Mouse (Mus musculus) liver, embryonic 14.5 days (tissue): Measurements from ENCODE around the gene Hcn3. TPM values are rescaled to one million over a fixed set of nuclear protein-coding genes. Genes with fewer than 3 reads are reported as not detected.

Experiments
- ATAC-seq: fragments of 200-750 bp; cut with Nextera tagmentation; 2 replicates; pipeline ENCODE4 v1.8.0; 2017; ENCODE audit warnings: moderate number of reproducible peaks, mild to moderate bottlenecking, moderate library complexity; ENCODE audit not compliant: insufficient read depth
- DNase-seq, 3 experiments: peaks; one replicate each; pipeline ENCODE4 v3.0.0-alpha.2; 2012 to 2013; ENCODE audit warnings: low read depth in 3 of 3, low spot score in 3 of 3
- H3K27ac ChIP-seq: fragments of 300-500 bp; sonication (generic); 2 replicates; pipeline ENCODE4 v1.5.1; 2014; ENCODE audit warnings: moderate library complexity, mild to moderate bottlenecking, control low read depth, inconsistent platforms
- H3K27me3 ChIP-seq: fragments of 300-500 bp; sonication (generic); 2 replicates; pipeline ENCODE4 v1.6.1; 2014; ENCODE audit warnings: mild to moderate bottlenecking, low read length, moderate library complexity; ENCODE audit not compliant: control insufficient read depth, insufficient read depth
- H3K36me3 ChIP-seq: fragments of 300-500 bp; sonication (generic); replicated peaks from 2 replicates; pipeline ENCODE4 v1.6.1; 2014; ENCODE audit warnings: low read depth; ENCODE audit not compliant: control insufficient read depth, insufficient read depth
- H3K4me1 ChIP-seq, 2 experiments: fragments of 200-500 bp in 1 of 2; fragments of 300-500 bp in 1 of 2; sonication (generic) in 1 of 2; replicated peaks; 2 replicates each; pipeline ENCODE4 v1.6.1; 2012 to 2014; ENCODE audit warnings: antibody characterized with exemption in 1 of 2, inconsistent platforms in 1 of 2, low read length in 1 of 2; ENCODE audit not compliant: control insufficient read depth in 2 of 2, insufficient read depth in 2 of 2
- H3K4me2 ChIP-seq: fragments of 300-500 bp; sonication (generic); 2 replicates; pipeline ENCODE4 v1.6.1; 2014; ENCODE audit warnings: low read depth, mild to moderate bottlenecking, control low read depth, moderate library complexity
- H3K4me3 ChIP-seq, 2 experiments: fragments of 200-500 bp in 1 of 2; fragments of 300-500 bp in 1 of 2; sonication (generic) in 1 of 2; 2 replicates each; pipeline ENCODE4 v1.5.1; 2012 to 2014; ENCODE audit warnings: low read depth in 2 of 2, low read length in 2 of 2, mild to moderate bottlenecking in 2 of 2, control low read depth in 1 of 2, inconsistent platforms in 1 of 2, moderate library complexity in 1 of 2; ENCODE audit not compliant: insufficient read depth in 1 of 2
- H3K9ac ChIP-seq: fragments of 300-500 bp; sonication (generic); replicated peaks from 2 replicates; pipeline ENCODE4 v1.6.1; 2014; ENCODE audit warnings: mild to moderate bottlenecking, control low read depth, moderate library complexity
- H3K9me3 ChIP-seq: fragments of 300-500 bp; sonication (generic); 2 replicates; pipeline ENCODE4 v1.6.1; 2016; ENCODE audit warnings: low read length, mixed read lengths; ENCODE audit not compliant: control insufficient read depth
- CTCF ChIP-seq: IDR thresholded peaks from 2 replicates; pipeline ENCODE4 v1.5.1; 2016; ENCODE audit warnings: antibody characterized with exemption, low read depth, control low read depth
- EP300 ChIP-seq: IDR thresholded peaks from 2 replicates; pipeline ENCODE4 v1.6.1; 2016; ENCODE audit warnings: antibody characterized with exemption, low read depth
- WGBS: fragments of 180-500 bp; shearing (Covaris S2); extraction: QIAGEN DNeasy Blood & Tissue Kit; methylation state at CpG from one replicate; pipeline ENCODE4 v1.1.7; 2014; ENCODE audit not compliant: insufficient replicate concordance; 5-methylcytosine and 5-hydroxymethylcytosine counted together
- polyA plus RNA-seq, 2 experiments: library from polyadenylated mRNA; depleted of rRNA in 1 of 2; stranded (reverse) in 1 of 2; unstranded in 1 of 2; fragments of >200 nt; fragmentation: Nextera tagmentation in 1 of 2; extraction: Ambion mirVana in 1 of 2; gene quantifications; 2 replicates each; pipeline versions ENCODE4 v1.2.1 to v1.2.3; 2012 to 2014

Hcn3 gene
- polyA plus RNA-seq, 2 experiments: 0.31 to 0.55 TPM

- Histone ChIP-seq H3K27me3 (no peaks in the 10 kb centered on the region), H3K27ac (peak overlapping the region; percentile 40), H3K36me3 (peaks cover 61% of the 10 kb centered on the region), H3K4me2 (peak overlapping the region; percentile 87; the same call in 1 of the 2 replicates), H3K4me1 (peaks cover 9% of the 10 kb centered on the region in 2 experiments), H3K9me3 (no peaks in the 10 kb centered on the region), H3K9ac (no peak overlapping the region; the same call in 1 of the 2 replicates), H3K4me3 (no peak overlapping the region)
- TF ChIP-seq CTCF: no peak
- TF ChIP-seq EP300: no peak
- no peak for DNase-seq
- ATAC-seq: no peak
- WGBS: 85% methylated on average over 7 of the region's 7 CpGs
These were observed 16.4 kb upstream of the Hcn3 start for GRCm38 (mm10) chr3:89176421-89176820.

- Histone ChIP-seq H3K27me3 (no peaks in the 10 kb centered on the region), H3K4me2 (no peak overlapping the region), H3K9me3 (no peaks in the 10 kb centered on the region), H3K36me3 (peaks cover 61% of the 10 kb centered on the region), H3K4me3 (no peak overlapping the region), H3K27ac (no peak overlapping the region), H3K4me1 (peaks cover 9% of the 10 kb centered on the region in 2 experiments), H3K9ac (no peak overlapping the region)
- 93% methylated on average over 10 of the region's 10 CpGs for WGBS
- ATAC-seq: no peak
- DNase-seq: no peak
- TF ChIP-seq EP300 (no peak), CTCF (no peak)
These were observed 15.5 kb upstream of the Hcn3 start for GRCm38 (mm10) chr3:89175544-89175943.

GRCm38 (mm10) chr3:89174844-89175243 lies 14.8 kb upstream of the Hcn3 start:
- Histone ChIP-seq H3K9ac (no peak overlapping the region), H3K27ac (no peak overlapping the region), H3K4me3 (no peak overlapping the region), H3K4me2 (no peak overlapping the region), H3K4me1 (peaks cover 9% of the 10 kb centered on the region in 2 experiments), H3K36me3 (peaks cover 61% of the 10 kb centered on the region), H3K9me3 (no peaks in the 10 kb centered on the region), H3K27me3 (no peaks in the 10 kb centered on the region)
- DNase-seq (no peak), ATAC-seq (no peak)
- no peak for TF ChIP-seq EP300
- 86% methylated on average over 11 of the region's 11 CpGs for WGBS

GRCm38 (mm10) chr3:89166945-89167344 lies 6.9 kb upstream of the Hcn3 start:
- no peak for ATAC-seq
- 90% methylated on average over 19 of the region's 19 CpGs for WGBS
- H3K36me3 ChIP-seq: peaks cover 40% of the 10 kb centered on the region

GRCm38 (mm10) chr3:89165268-89165870 lies 5.4 kb upstream of the Hcn3 start:
- WGBS: 13% methylated on average over 12 of the region's 12 CpGs

More at GRCm38 (mm10) chr3:89166945-89167344, 6.9 kb upstream of the Hcn3 start:
- TF ChIP-seq EP300 (no peak), CTCF (no peak)
- peaks cover 14 to 22% of the 10 kb centered on the region in 2 experiments for H3K4me1 ChIP-seq
- H3K27me3 ChIP-seq: no peaks in the 10 kb centered on the region
- H3K9me3 ChIP-seq: no peaks in the 10 kb centered on the region
- DNase-seq: no peak
- H3K4me3 ChIP-seq: no peak overlapping the region
- H3K4me2 ChIP-seq: no peak overlapping the region
- H3K9ac ChIP-seq: no peak overlapping the region
- H3K27ac ChIP-seq: no peak overlapping the region

More at GRCm38 (mm10) chr3:89165268-89165870, 5.4 kb upstream of the Hcn3 start:
- Histone ChIP-seq H3K4me2 (peak overlapping the region; percentile 93), H3K36me3 (peaks cover 30% of the 10 kb centered on the region), H3K4me3 (peak overlapping the region; percentile 80 to 97), H3K9ac (peak overlapping the region; percentile 77), H3K27ac (peak overlapping the region; percentile 57), H3K4me1 (peaks cover 14 to 22% of the 10 kb centered on the region in 2 experiments), H3K27me3 (no peaks in the 10 kb centered on the region), H3K9me3 (no peaks in the 10 kb centered on the region)
- no peak for ATAC-seq
- no peak for DNase-seq
- TF ChIP-seq CTCF (no peak), EP300 (no peak)
